Mouse (Mus musculus): ENCODE measurements around the gene Adck1. TPM values are rescaled to one million over a fixed set of nuclear protein-coding genes. Genes with fewer than 3 reads are reported as not detected.
"Not testable (repeated sequence)": the region's sequence is repeated elsewhere in the genome, so short reads cannot be mapped to it uniquely, and the experiment has no call there.

Adck1 gene
- total and polyA plus RNA-seq, 2 experiments from 2014 or later = 40.1 to 48.7 TPM

- Histone ChIP-seq H3K9ac (replicated peaks; ENCODE audit: low read length) (no peak overlapping the region), H3K36me3 (ENCODE audit: insufficient read depth, low read length) (no peaks in the 10 kb centered on the region), H3K4me3 (ENCODE audit: low read length) (no peak overlapping the region), H3K4me2 (ENCODE audit: low read depth, low read length) (no peak overlapping the region), H3K27me3 (ENCODE audit: insufficient read depth, low read length) (no peaks in the 10 kb centered on the region), H3K27ac (no peak overlapping the region), H3K9me3 (ENCODE audit: low read length) (no peaks in the 10 kb centered on the region), H3K4me1 (ENCODE audit: insufficient read depth, low read length) (0 out of 2 replicates have a peak, but pooled peaks cover 3% of the 10 kb centered on the region)
- 87% methylated on average over 6 of the region's 6 CpGs for WGBS
- no peak for TF ChIP-seq CTCF (IDR thresholded peaks at IDR 0.05; ENCODE audit: low read depth)
- DNase-seq (ENCODE audit: low spot score) (no peak), ATAC-seq (no peak)
These were observed 106.4 kb downstream of the Adck1 start for GRCm38 (mm10) chr12:88466801-88467200.

- WGBS = 97% methylated on average over 3 of the region's 3 CpGs
- H3K36me3 ChIP-seq (ENCODE audit: insufficient read depth, low read length) = no peaks in the 10 kb centered on the region
- ATAC-seq = no peak
These were observed 106.9 kb downstream of the Adck1 start for GRCm38 (mm10) chr12:88467257-88467656.

DNA sequence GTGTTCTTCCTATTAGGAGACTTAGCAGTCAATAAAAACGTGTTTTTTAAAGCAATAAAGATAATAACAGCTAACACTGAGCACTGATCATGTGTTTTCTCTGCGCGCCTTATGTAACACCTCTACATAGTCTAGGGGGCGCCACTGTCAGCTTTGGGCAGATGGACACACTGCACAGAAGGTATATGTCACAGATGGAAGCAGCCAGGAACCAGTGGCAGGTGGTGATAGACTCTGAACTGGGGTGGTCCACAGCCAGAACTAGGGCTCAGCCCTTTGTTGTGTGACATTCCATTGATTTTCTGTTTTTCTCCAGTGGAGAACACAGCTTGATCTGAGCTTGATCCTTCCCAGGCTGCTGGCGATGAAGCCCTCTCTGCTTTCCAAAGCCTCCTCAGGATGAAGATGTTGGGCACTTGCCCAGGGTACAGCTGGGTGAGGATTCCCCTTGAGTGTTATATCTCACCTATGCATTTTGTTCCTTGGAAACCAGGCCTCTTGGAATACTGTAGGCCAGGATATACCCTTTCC, 107.6 kb downstream of the Adck1 start:
- no peaks in the 10 kb centered on the region for H3K36me3 ChIP-seq (ENCODE audit: insufficient read depth, low read length)
- TF ChIP-seq CTCF (IDR thresholded peaks at IDR 0.05; ENCODE audit: low read depth) = peak; percentile 32
- peak; percentile 16 for DNase-seq (ENCODE audit: low spot score)
- 68% methylated on average over 5 of the region's 5 CpGs for WGBS
- H3K9me3 ChIP-seq (ENCODE audit: low read length) = no peaks in the 10 kb centered on the region
- no peak overlapping the region for H3K4me2 ChIP-seq (ENCODE audit: low read depth, low read length)
- no peaks in the 10 kb centered on the region for H3K27me3 ChIP-seq (ENCODE audit: insufficient read depth, low read length)
- H3K27ac ChIP-seq = no peak overlapping the region
- H3K4me1 ChIP-seq (ENCODE audit: insufficient read depth, low read length) = 0 out of 2 replicates have a peak, but pooled peaks cover 3% of the 10 kb centered on the region
- no peak overlapping the region for H3K4me3 ChIP-seq (ENCODE audit: low read length)
- ATAC-seq = peak; percentile 70
- H3K9ac ChIP-seq (replicated peaks; ENCODE audit: low read length) = no peak overlapping the region

More at GRCm38 (mm10) chr12:88467257-88467656, 106.9 kb downstream of the Adck1 start:
- 0 out of 2 replicates have a peak, but pooled peaks cover 3% of the 10 kb centered on the region for H3K4me1 ChIP-seq (ENCODE audit: insufficient read depth, low read length)
- no peak overlapping the region for H3K4me2 ChIP-seq (ENCODE audit: low read depth, low read length)
- H3K27me3 ChIP-seq (ENCODE audit: insufficient read depth, low read length) = no peaks in the 10 kb centered on the region
- no peak overlapping the region for H3K4me3 ChIP-seq (ENCODE audit: low read length)
- H3K27ac ChIP-seq = no peak overlapping the region
- no peak for DNase-seq (ENCODE audit: low spot score)
- H3K9me3 ChIP-seq (ENCODE audit: low read length) = no peaks in the 10 kb centered on the region
- H3K9ac ChIP-seq (replicated peaks; ENCODE audit: low read length) = no peak overlapping the region
- TF ChIP-seq CTCF (IDR thresholded peaks at IDR 0.05; ENCODE audit: low read depth) = no peak

- Histone ChIP-seq H3K27me3 (ENCODE audit: insufficient read depth, low read length) (no peaks in the 10 kb centered on the region), H3K4me1 (ENCODE audit: insufficient read depth, low read length) (0 out of 2 replicates have a peak, but pooled peaks cover 3% of the 10 kb centered on the region), H3K9ac (replicated peaks; ENCODE audit: low read length) (no peak overlapping the region), H3K4me2 (ENCODE audit: low read depth, low read length) (no peak overlapping the region), H3K4me3 (ENCODE audit: low read length) (no peak overlapping the region), H3K27ac (no peak overlapping the region), H3K9me3 (ENCODE audit: low read length) (no peaks in the 10 kb centered on the region), H3K36me3 (ENCODE audit: insufficient read depth, low read length) (no peaks in the 10 kb centered on the region)
- 52% methylated on average over 6 of the region's 6 CpGs for WGBS
- ATAC-seq = no peak
- no peak for DNase-seq (ENCODE audit: low spot score)
- no peak for TF ChIP-seq CTCF (IDR thresholded peaks at IDR 0.05; ENCODE audit: low read depth)
These were observed 108.3 kb downstream of the Adck1 start for GRCm38 (mm10) chr12:88468691-88469090.

DNA sequence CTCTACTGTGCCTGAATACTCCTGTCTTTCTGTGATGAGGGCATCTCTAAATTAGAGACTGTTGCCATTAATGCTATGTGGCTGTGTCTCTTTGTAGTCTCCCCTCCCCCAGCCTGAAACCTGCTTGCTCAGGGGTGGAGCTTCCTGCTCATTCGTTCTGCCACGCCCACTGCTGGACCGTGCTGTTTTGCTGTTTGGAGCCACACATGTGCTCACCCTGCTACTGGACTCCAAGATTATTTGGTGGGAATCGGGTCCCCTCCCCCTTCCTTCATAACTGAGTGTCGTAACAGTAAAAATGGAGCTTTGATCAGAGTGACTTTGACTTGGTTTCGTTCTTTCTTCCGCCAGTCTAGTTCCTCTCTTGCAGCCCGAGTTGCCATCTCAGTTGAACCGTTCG, 111.5 kb downstream of the Adck1 start:
- H3K4me2 ChIP-seq (ENCODE audit: low read depth, low read length); H3K27me3 ChIP-seq (ENCODE audit: insufficient read depth, low read length); DNase-seq (ENCODE audit: low spot score); H3K4me3 ChIP-seq (ENCODE audit: low read length); ATAC-seq; H3K4me1 ChIP-seq (ENCODE audit: insufficient read depth, low read length); H3K27ac ChIP-seq; H3K9me3 ChIP-seq (ENCODE audit: low read length); H3K36me3 ChIP-seq (ENCODE audit: insufficient read depth, low read length); H3K9ac ChIP-seq (replicated peaks; ENCODE audit: low read length): not testable (repeated sequence)
- 74% methylated on average over 10 of the region's 10 CpGs for WGBS

- Histone ChIP-seq H3K36me3 (ENCODE audit: insufficient read depth, low read length) (no peaks in the 10 kb centered on the region), H3K27ac (no peak overlapping the region), H3K4me1 (ENCODE audit: insufficient read depth, low read length) (no peaks in the 10 kb centered on the region), H3K9me3 (ENCODE audit: low read length) (no peaks in the 10 kb centered on the region), H3K27me3 (ENCODE audit: insufficient read depth, low read length) (no peaks in the 10 kb centered on the region), H3K4me2 (ENCODE audit: low read depth, low read length) (no peak overlapping the region), H3K4me3 (ENCODE audit: low read length) (no peak overlapping the region), H3K9ac (replicated peaks; ENCODE audit: low read length) (no peak overlapping the region)
- ATAC-seq (no peak), DNase-seq (ENCODE audit: low spot score) (no peak)
- no peak for TF ChIP-seq CTCF (IDR thresholded peaks at IDR 0.05; ENCODE audit: low read depth)
- WGBS = 70% methylated on average over 3 of the region's 3 CpGs
These were observed 112.5 kb downstream of the Adck1 start for GRCm38 (mm10) chr12:88472832-88473231.

GRCm38 (mm10) chr12:88473796-88474195, 113.4 kb downstream of the Adck1 start:
- Histone ChIP-seq H3K27me3 (ENCODE audit: insufficient read depth, low read length) (no peaks in the 10 kb centered on the region), H3K4me1 (ENCODE audit: insufficient read depth, low read length) (no peaks in the 10 kb centered on the region), H3K9ac (replicated peaks; ENCODE audit: low read length) (no peak overlapping the region), H3K36me3 (ENCODE audit: insufficient read depth, low read length) (no peaks in the 10 kb centered on the region), H3K4me3 (ENCODE audit: low read length) (no peak overlapping the region), H3K9me3 (ENCODE audit: low read length) (no peaks in the 10 kb centered on the region), H3K27ac (no peak overlapping the region), H3K4me2 (ENCODE audit: low read depth, low read length) (no peak overlapping the region)
- no peak for DNase-seq (ENCODE audit: low spot score)
- ATAC-seq = no peak
- 73% methylated on average over 6 of the region's 6 CpGs for WGBS
- TF ChIP-seq CTCF (IDR thresholded peaks at IDR 0.05; ENCODE audit: low read depth) = no peak
